Mouse (Mus musculus) lung, postnatal 0 days (tissue): ENCODE data around the gene Traf4.

ENCODE experiments used
- CTCF ChIP-seq: IDR thresholded peaks from 2 replicates; pipeline ENCODE4 v1.5.1; 2016; ENCODE audit warnings: antibody characterized with exemption, mild to moderate bottlenecking
- EP300 ChIP-seq: IDR thresholded peaks from 2 replicates; pipeline ENCODE4 v1.6.1; 2016; ENCODE audit warnings: antibody characterized with exemption, mild to moderate bottlenecking, control low read depth

DNA sequence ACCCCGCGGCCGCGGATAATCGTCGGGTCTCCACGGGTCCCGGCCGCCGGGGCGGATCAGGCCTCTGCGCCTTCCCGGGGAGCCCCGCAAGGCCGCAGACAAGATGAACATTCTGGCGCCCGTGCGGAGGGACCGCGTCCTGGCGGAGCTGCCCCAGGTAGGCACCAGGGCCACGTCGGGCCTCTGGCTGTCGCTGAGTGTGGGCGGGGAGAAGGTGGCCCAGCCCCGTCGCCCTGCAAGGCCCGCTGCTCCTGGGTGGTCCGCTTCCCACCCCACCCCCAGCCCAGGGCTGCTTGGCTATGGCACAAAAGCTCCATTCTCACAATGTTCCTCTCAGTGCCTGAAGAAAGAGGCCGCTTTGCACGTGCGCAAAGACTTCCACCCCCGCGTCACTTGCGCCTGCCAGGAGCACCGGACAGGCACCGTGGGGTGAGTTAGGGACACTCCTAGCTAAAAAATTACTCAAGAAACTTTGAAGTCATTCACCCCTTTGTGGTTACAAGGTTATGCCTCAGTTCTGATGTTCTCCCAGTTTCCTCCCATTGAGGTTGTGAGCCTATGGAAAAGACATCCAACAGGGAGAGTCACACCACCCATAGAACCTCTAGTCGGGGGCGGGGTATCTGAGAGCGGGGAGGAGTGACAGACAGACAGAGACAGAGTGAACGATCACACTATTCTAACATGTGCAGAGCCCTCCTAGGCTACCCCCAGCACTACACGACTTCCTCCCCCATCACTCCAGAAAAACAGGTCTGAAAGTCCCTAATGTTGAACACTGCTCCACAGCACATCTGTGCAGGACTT lies 24.0 kb upstream of the Traf4 start:
- no peak for TF ChIP-seq CTCF
- no peak for TF ChIP-seq EP300
